Mouse (Mus musculus) layer of hippocampus, postnatal 25 days (tissue): ENCODE results near the gene Rangrf. TPM values are rescaled to one million over a fixed set of nuclear protein-coding genes. Genes with fewer than 3 reads are reported as not detected.
"Not testable (repeated sequence)": the region's sequence is repeated elsewhere in the genome, so short reads cannot be mapped to it uniquely, and the experiment has no call there.

Source experiments
- DNase-seq, 2 experiments: peaks; one replicate each; pipeline ENCODE4 v3.0.0; 2022; ENCODE audit warnings: mixed read lengths in 2 of 2, low spot score in 1 of 2; ENCODE audit errors: extremely low spot score in 1 of 2
- total RNA-seq, 2 experiments: library from RNA; stranded (reverse); gene quantifications; 2 replicates each; pipeline ENCODE4 v1.2.3; 2021

Gene Rangrf
- total RNA-seq, 2 experiments from 2014 or later: 15.1 to 18.1 TPM

DNA sequence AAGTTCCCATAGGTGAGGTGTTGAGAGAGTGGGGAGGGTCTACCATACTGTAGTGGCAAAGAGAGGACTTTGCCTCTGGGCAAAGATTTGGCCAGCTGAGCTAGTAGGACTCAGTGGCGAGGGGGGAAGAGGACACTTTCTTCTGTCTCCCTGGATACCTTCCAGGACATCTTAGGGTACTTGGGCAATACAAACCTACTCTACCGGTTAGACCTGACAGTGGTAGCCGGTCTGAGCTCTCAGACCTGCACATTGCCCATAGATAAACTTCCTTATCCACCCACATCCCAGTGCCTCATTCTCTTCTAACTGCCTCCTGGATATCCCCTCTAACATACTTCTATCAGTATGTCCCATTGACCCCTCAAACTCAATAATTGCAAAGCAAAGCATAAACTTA lies 5.9 kb upstream of the Rangrf start:
- DNase-seq: no peak

- no peak for DNase-seq
Observed at GRCm38 (mm10) chr11:68979320-68979733, 4.3 kb upstream of the Rangrf start.

DNA sequence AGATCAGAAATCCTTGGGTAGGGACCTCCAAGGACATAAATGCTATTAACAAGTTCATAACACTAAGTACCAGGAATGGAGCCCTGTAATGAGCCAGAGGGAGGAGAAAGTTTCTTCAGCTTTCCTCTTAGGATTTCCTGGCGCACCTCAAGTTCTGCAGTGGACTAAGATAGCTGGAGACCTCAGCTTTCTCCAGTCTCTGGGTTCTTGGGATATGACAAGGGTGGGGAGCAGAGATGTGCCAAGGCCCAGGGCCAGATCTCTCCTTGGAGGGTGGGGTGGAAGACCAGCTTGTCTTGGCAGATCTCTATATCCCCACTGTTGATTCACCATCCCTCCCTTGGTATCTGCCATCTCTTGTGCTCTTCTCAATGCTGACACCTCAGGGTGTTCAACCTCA lies 616 bp upstream of the Rangrf start:
- DNase-seq: no peak

DNA sequence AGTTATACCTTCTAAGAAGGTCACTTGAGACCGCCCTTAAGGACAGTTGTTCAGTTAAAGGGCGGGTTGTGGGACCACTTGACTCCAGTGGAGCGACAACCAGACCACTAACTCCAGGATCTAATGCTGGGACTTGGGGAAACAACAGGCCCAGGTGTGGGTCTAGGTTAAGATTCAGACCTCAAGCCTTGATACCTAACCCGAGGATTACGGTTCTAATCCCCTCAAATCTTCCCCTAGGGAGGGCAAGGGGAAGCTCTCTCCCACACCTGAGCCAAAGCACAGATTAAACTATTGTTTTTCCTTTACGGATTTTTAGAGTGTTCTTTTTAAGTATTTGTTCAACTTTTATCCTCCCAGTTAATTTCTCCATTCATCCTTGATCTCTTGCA lies 930 bp downstream of the Rangrf start:
- no peak for DNase-seq

GRCm38 (mm10) chr11:68973250-68974058 lies 1.5 kb downstream of the Rangrf start:
- DNase-seq: peak; percentile 57 to 73

GRCm38 (mm10) chr11:68970232-68970631 lies 4.8 kb downstream of the Rangrf start:
- DNase-seq: no peak

DNA sequence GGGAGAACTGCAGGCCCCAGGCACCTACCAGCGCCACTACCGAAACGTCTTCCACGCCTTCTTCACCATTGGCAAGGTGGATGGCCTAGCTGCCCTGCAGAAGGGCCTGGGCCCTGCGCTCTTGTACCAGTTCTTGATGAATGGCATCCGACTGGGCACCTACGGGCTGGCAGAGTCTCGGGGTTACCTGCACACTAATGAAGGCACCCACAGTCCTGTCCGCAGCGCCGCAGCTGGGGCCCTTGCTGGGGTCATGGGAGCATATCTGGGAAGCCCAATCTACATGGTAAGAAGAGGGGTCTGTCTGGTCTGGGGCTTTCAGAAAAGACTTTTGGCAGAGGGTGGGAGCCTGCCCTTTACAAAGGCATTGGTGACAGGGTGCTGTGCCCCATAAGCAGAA lies 6.2 kb downstream of the Rangrf start:
- no peak for DNase-seq

DNA sequence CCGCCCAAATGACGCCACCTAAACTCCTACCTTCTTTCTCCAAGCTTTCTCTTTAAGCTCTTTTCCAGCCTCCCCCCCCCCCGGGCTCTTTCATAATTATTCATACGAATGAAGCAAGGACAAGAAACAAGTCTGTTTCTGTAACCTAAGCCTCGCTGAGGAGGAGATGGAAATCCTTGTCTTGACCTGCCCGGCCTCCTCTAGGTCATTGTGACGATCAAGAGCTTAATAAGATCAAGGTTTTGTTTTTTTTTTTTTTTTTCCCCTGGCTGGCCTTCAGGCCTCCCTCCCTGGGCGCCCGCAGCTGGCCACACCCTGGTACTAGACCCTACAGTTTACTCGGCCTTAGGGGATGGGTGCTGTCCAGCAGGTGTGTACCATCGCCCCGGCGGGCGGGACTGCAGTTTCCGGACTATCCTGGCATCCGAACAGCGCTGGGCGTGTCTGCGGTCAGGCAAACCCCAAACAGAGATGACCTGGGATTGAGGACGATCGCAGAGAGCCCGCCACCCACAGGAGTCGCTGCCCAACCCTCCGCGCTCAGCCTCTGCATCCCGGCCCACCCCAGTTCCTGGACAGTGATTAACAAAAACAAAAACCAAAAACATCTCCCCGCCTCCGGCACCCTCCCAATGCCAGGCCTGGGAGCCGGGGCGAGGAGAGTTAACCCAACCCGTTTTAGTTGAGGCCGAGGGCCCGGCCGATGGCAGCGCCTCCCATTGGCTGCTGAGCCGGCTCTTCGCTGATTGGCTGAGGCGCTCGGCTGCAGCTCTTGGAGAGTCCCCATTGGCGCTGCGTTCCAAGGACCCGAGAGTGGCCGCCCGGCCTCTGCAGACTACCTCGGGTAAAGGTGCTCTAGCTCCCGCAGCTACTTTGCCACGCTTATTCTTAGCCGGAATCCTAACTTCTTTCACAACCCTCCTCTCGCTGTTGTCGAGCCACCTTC lies 7.4 kb downstream of the Rangrf start, which contains the start of gene Slc25a35:
Gene Slc25a35, plus strand, starts transcription at position 795 of the 946 bp plus-strand sequence.
- peak; percentile 78 to 79 for DNase-seq

GRCm38 (mm10) chr11:68966554-68966953 lies 8.4 kb downstream of the Rangrf start:
- DNase-seq: no peak

GRCm38 (mm10) chr11:68965845-68966244 lies 9.1 kb downstream of the Rangrf start:
- DNase-seq: peak in 1 of 2 experiments; percentile 65

- no peak for DNase-seq
Observed at GRCm38 (mm10) chr11:68965050-68965449, 9.9 kb downstream of the Rangrf start.

GRCm38 (mm10) chr11:68963405-68963804 lies 11.6 kb downstream of the Rangrf start:
- no peak for DNase-seq

- not testable (repeated sequence) for DNase-seq
Observed at GRCm38 (mm10) chr11:68962159-68962558, 12.8 kb downstream of the Rangrf start.

DNA sequence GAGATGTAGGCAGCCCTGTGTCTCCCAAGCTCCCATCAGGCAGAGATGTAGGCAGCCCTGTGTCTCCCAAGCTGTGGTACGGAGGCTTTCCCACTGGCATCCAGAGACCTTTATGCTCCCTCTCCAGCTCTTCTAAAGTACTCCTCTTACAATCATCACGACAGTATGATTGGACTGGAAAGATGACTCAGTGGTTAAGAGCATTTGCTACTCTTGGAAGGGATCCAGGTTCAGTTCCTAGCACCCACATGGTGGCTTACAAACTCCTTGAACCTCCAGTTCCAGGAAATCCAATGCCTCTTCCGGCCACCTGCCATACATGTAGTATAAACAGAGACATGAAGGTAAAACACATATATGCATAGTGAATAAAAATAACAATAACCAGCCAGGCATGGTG lies 13.4 kb downstream of the Rangrf start:
- no peak for DNase-seq

DNA sequence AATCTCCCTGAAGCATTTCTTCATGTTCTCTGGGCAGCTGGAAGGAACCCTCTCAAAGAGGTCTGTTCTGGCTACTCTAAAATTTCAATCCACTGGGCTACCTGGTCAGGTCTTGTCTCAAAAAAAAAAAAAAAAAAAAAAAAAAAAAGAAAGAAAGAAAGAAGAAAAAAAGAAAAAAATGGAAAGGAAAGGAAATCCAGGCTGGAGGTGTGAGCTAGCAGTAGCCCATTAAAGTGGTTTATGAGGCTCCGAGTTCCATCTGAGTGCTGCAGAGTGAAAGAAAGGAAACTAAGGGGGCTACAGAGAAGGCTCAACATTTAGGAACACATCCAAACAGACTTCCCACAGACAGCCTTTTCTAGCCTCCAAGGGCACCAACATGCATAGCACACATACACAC lies 17.0 kb downstream of the Rangrf start:
- no peak for DNase-seq

- DNase-seq: no peak
Observed at GRCm38 (mm10) chr11:68957308-68957707, 17.7 kb downstream of the Rangrf start, which contains the start of gene Arhgef15. Arhgef15 (minus strand) TSS chr11:68957480.

- no peak for DNase-seq
Observed at GRCm38 (mm10) chr11:68956697-68957096, 18.3 kb downstream of the Rangrf start.

DNA sequence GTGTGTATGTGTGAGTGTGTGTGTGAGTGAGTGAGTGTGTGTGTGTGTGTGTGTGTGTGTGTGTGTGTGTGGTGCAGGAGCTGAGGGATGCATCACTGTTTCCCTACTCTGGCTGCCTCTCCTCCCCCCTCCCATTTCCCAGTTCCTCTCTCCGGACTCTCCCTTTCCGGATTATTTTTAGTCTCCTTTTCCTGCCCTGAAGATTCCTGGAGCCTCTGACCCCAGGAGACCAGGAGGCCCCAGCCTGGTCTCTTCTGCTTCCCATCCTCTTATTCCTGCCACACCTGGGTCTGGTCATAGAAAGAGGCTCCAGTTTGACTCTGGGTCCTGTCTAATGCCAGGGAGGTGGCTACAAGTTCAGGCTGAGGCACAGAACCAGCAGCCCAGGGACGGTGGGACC lies 18.9 kb downstream of the Rangrf start:
- no peak for DNase-seq

DNA sequence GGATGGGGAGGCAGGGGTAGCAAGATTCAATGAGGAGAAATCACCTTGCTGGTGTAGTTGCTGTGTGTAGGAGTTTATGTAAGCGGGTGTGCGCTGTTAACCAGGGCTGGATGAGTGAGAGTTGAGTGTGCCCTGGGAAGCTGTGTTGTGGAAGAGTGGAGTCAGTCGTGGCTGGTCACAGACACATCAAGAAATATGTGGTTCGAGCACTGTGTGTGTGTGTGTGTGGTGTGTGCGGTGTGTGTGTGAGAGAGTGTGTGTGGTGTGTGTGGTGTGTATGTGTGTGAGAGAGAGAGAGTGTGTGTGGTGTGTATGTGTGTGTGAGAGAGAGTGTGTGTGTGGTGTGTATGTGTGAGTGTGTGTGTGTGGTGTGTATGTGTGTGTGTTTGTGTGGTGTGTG lies 19.5 kb downstream of the Rangrf start:
- no peak for DNase-seq

DNA sequence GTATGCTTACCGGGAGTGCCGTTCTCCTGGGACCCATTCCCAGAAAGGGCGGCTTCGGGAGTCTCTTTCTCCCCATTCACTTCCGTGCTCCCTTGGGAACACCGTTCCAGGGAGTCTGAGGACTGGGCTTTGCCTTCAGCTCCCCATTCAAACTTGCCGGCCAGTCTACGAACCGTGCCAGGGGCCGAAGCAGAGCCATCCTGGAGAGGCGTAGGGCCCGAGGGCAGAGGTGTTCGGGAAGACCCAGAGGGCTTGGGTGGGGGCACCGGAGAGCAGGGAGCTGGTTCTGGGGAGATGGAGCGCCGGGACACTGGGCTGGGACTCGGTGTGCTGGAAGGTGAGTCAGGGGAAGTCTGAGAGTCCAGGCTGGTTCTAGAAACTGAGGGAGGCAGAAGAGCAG lies 20.6 kb downstream of the Rangrf start:
- DNase-seq: no peak

DNA sequence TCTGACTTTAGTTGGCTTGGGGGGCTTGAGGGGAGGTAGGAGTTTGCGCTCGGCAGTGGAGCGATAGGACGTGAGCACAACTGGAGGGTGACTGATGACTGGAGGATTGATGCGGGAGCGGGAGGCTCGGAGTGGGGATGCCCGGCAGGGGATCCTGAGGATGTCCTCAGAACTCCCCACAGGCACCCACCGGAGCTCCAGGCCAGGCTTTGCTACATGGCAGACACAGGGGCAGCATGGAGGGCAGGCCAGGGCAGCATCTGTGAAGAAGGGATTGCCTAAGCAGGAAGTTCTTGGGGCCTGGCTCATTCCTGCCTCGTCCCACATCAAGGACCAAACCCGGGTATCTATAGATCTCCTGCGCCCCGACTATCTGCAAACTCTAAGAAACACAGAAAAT lies 21.1 kb downstream of the Rangrf start:
- no peak for DNase-seq
